Mouse (Mus musculus) adipocyte (in vitro differentiated cells): ENCODE measurements around the gene Slc25a10.

Experiments
- DNase-seq: peaks from one replicate; pipeline ENCODE4 v3.0.0-alpha.2; 2016; ENCODE audit warnings: low spot score

Slc25a10 gene

GRCm38 (mm10) chr11:120491317-120492023 is at the start of gene Slc25a10:
Gene Slc25a10 (plus strand): TSS chr11:120491840.
- peak; percentile 97 for DNase-seq

- no peak for DNase-seq
Observed at GRCm38 (mm10) chr11:120442344-120442743, 49.3 kb upstream of the Slc25a10 start, which contains the start of gene Tspan10. Gene Tspan10 (plus strand): TSS chr11:120442644.

GRCm38 (mm10) chr11:120442765-120443280 is 48.8 kb upstream of the Slc25a10 start:
- DNase-seq = no peak

DNA sequence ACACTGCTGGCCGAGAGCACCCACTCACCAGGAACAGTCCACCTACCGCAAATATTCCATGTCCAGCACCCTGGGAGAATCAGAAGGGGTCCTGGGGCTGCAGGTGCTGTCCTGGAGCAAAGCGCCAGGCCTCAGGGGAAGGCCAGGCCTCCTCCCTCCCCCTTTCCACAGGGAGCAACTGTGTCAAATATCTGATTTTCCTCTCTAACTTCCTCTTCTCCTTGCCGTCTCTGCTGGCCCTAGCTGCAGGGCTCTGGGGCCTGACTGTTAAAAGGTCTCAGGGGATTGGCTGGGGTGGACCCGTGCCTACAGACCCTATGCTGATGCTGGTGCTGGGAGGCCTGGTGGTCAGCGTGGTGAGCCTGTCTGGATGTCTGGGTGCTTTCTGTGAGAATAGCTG is 47.5 kb upstream of the Slc25a10 start:
- no peak for DNase-seq

DNA sequence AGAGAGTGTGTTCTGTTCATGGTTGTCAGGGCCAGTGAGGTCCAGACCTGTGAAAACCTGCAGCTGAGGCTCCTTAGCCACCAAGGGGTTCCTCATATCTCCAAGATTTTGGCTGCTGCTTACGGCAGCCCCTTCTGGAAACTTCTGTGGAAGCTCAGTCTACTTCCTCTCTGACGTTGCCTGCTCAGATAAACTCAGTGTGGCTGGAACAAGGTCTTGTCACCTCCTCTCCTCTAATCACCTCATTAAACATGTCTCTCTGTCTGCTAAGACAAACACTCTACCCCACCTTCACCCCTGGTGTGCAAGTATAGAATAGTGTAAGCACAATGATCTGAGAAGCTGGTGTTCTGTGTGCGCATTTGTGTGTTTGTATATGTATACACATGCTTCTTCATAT is 46.2 kb upstream of the Slc25a10 start:
- DNase-seq = no peak

DNA sequence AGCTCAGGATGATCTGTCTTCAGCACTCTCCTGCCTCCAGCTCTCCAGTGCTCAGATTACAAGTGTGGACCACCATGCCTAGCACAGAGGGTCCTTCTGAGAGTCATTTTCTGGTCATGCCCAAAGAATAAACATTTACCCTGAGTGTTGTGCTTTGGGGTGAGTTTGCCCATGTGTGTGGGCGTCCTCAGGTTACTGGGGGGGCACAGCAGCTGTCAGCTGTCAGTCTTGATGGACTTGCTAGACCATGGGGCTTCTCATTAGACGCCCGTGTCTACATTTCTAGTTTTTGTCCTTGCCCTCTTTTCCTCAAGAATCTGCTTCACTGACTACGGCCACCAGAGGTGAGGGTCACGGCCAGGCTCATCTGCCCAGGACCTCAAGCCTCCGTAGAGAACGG is 44.5 kb upstream of the Slc25a10 start:
- no peak for DNase-seq

GRCm38 (mm10) chr11:120452246-120452645 is 39.4 kb upstream of the Slc25a10 start:
- no peak for DNase-seq

DNA sequence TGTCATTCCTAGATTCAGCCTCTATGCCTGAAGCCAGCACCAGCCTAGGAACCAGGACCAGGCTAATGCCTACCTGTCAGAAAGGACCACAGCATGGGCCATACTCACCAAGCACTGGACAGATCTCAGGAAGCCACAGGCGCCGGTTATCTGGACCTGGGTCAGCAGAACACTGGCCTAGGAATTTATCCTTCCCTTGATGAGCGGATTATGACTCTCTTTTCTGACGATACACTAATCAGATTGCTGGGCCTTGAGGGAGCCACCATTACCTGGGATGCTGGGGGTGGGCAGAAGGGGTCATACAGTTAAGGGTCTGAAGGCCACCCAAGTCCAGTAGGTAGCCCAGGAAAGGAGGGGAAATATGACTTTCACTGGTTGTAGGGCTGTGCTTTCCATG is 38.3 kb upstream of the Slc25a10 start, which contains the start of gene Pde6g:
TSS of gene Pde6g (minus strand) at position 195 of the 400 bp plus-strand sequence.
- no peak for DNase-seq

- no peak for DNase-seq
Observed at GRCm38 (mm10) chr11:120454965-120455364, 36.7 kb upstream of the Slc25a10 start.

DNA sequence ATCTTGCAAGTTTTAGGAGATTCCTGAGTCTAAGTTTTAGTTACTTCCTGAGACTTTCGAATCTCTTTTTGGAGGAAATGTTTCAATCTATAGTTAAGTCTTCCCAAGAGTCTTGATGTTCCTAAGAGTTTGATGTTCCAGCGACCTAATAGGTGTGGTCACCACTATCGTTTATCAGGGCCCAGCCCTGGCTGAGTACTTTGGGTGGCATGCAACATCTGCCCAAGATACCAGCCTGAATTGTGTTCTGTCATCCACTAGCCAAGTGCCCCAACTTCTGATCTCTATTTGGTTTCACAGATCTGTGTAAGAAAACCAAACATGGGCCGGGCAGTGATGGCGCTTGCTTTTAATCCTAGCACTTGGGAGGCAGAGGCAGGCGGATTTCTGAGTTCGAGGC is 36.2 kb upstream of the Slc25a10 start:
- DNase-seq = no peak

GRCm38 (mm10) chr11:120457370-120457769 is 34.3 kb upstream of the Slc25a10 start:
- no peak for DNase-seq

DNA sequence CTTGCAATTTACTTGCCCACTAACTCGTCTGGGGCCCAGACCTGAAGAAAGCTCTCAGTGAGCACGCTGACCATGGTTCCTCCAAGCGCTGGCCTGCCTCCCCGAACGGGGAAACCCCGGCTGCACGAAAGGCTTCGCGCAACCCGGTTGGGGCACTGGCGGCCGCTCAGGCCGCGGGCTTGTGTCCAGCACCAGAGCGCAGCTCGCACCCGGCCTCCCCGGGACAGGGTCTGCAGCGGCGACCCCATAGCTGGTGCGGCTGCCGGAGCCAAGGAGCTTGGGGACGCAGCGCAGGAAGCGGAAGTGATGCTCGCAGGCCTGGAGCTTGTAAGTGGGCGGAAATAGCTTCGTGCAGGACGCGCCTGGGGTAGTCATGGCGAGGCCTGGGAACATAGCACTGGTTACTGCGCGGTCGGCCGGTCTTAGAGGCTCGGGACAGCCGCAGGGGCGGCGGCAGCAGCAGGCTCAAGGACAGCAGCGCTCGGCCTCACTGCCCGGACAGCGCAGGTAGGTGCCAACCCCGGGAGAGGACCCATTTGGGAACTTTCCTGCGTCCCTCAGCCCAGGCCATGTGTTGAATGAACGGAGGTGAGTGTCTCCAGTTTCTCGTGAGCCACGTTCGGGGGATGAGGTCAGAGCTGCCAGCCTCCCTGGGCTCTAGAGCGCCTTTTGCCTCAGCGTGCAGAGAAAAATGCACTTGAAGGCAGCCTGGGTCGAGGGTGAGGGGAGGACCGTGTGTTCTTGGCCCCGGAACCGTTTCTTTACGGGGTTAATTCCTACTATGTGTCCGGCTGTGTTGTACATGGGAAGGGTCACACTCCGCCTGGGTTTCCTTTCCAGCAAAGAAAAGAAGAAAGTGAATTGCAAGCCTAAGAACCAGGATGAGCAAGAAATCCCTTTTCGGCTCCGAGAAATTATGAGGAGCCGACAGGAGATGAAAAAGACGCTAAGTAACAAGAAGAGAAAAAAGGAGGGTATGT is 33.6 kb upstream of the Slc25a10 start, which contains the start of the genes Oxld1 and Ccdc137:
TSS of gene Oxld1 (minus strand) at position 297 of the 980 bp plus-strand sequence.
TSS of gene Ccdc137 (plus strand) at position 344 of the 980 bp plus-strand sequence.
- peak; percentile 81 for DNase-seq

GRCm38 (mm10) chr11:120458847-120459597 is 32.6 kb upstream of the Slc25a10 start:
- no peak for DNase-seq

- no peak for DNase-seq
Observed at GRCm38 (mm10) chr11:120463536-120463935, 28.1 kb upstream of the Slc25a10 start.

DNA sequence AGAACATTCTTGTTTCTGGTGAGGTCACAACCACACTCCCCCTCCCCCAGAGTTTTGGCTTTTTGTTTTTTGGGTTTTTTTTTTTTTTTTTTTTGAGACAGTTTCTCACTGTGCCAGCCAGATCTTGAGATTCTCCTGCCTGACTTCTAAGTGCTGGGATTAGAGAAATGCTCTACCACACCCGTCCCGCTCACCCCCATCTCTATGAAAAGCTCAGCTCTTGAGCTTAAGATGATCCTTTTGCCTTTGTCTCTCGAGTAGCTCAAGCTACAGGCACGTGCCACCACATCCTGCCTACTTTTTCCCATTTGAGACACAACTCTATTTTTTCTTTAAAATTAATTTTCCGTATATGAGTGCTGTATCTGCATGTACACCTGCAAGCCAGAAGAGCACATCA is 27.3 kb upstream of the Slc25a10 start:
- DNase-seq = no peak

DNA sequence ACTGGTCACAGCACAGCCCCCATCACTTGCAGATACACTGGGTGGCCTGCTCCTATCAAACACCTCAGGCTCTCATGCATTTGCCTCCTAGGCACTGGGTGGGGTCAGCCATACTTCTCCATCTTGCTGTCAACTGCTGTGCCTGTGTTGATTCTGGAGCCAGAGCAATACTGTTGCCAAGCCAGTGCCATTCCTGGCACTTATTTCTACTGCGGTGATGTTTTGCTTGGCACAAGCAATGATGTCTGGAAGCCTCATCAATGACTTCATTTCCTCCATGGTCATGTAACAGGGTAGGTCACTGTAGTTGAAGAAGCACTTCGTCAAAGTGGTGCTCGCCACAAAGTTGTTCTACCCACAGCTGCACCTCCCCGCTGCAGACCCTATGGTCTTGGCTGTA is 26.1 kb upstream of the Slc25a10 start:
- DNase-seq = peak; percentile 60

- peak; percentile 98 for DNase-seq
Observed at GRCm38 (mm10) chr11:120467051-120467735, 24.4 kb upstream of the Slc25a10 start, which contains the start of gene Arl16. Gene Arl16 (minus strand): TSS chr11:120467607.

GRCm38 (mm10) chr11:120467736-120468092 is 23.9 kb upstream of the Slc25a10 start:
- DNase-seq = no peak

GRCm38 (mm10) chr11:120472052-120472451 is 19.6 kb upstream of the Slc25a10 start:
- DNase-seq = no peak

DNA sequence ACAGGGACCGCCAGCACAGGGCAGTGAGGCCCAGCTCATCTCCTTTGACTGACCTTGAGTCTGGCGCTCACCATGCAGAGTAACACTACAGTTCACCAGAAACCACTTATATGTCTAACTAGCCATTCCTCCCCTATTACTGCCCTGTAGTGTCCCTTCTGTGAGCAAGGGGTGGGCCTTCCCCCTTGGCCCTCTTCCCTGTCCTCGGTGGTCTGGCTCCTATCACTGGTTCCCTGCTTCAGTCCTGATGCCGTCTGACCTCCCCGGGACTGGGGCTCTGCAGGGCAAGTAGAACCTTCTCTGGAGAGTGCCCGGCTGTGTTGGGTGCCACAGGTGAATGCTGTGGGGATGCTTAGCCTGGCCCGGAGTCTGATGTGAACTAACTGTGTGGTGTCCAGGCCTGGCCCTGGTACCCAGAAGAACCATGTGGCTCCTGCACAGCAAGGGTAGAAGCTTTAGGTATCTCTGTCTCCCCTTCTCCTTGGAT is 8.1 kb upstream of the Slc25a10 start:
- no peak for DNase-seq
